Mouse (Mus musculus): ENCODE results near the gene Mfap1a. TPM values are rescaled to one million over a fixed set of nuclear protein-coding genes. Genes with fewer than 3 reads are reported as not detected.
"Not testable (repeated sequence)": the region's sequence is repeated elsewhere in the genome, so short reads cannot be mapped to it uniquely, and the experiment has no call there.

The Mfap1a gene
- 30.8 and 33.9 TPM in 2 replicates for polyA plus RNA-seq (2014; fragmentation: Nextera tagmentation; extraction: Ambion mirVana)

DNA sequence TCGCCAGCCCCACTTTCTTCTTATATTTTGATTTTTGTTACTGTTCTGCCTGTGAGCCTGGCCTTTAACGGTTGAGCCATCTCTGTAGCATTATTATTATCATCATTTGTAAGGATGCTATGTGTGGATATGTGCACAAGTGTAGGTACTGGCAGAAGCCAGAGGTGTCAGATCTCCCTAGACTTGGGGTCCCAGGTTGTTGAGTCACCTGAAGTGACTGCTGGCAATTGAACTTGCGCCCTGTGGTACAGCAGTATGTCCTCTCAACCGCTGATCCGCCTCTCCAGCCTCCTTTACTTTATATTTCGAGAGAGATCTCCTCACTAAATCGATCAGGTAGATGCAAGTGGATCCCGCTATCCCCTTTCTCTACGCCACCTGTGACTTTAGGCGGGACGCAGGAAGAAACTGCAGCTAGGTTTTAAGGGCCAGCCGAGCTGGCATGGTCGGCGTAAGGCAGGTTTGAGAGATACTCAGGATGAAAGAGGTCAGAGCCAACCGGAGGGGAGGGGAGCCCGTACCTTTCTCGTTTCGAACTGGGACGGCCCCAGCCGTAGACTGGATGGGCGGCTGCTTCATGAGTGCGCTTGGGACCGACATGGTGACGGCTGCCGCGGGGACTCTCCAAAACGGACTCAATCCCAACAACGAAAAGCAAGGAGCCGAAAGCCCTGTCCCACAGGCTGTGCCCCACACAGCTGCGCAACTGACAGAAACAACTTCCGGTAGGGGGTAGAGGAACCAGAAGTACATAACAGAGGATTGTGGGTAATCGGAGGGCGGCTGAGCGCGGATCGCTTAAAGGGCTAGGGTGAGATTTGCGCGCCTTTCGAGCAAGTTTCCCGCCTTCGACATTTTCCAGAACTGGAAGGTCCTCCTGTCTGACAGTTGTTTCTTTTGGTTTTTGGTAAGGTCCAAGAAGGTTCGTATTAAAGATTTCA is at the start of gene Mfap1a, which contains the start of gene Wdr76:
Gene Mfap1a (minus strand): TSS at position 724 of the 941 bp plus-strand sequence.
Gene Wdr76 (plus strand): TSS at position 782 of the 941 bp plus-strand sequence.
- WGBS = 5% methylated on average over 39 of the region's 42 CpGs
- DNase-seq (ENCODE audit: low spot score) = peak; percentile 88
- not testable (repeated sequence) for H3K36me3 ChIP-seq (ENCODE audit: control insufficient read depth, insufficient read depth, low read length); H3K9me3 ChIP-seq (ENCODE audit: control insufficient read depth, low read length); H3K4me1 ChIP-seq (ENCODE audit: control insufficient read depth, insufficient read depth, low read length); H3K27ac ChIP-seq (ENCODE audit: low read depth, low read length); H3K27me3 ChIP-seq (ENCODE audit: control insufficient read depth, insufficient read depth, low read length)
- Histone ChIP-seq H3K9ac (ENCODE audit: low read length) (peak within 1 kb of the TSS; percentile 59), H3K4me2 (ENCODE audit: low read depth) (peak within 1 kb of the TSS; percentile 54), H3K4me3 (ENCODE audit: low read depth, low read length) (peak within 1 kb of the TSS; percentile 57)
- ATAC-seq (ENCODE audit: insufficient read depth, low FRiP score, low TSS enrichment) = peak; percentile 84

DNA sequence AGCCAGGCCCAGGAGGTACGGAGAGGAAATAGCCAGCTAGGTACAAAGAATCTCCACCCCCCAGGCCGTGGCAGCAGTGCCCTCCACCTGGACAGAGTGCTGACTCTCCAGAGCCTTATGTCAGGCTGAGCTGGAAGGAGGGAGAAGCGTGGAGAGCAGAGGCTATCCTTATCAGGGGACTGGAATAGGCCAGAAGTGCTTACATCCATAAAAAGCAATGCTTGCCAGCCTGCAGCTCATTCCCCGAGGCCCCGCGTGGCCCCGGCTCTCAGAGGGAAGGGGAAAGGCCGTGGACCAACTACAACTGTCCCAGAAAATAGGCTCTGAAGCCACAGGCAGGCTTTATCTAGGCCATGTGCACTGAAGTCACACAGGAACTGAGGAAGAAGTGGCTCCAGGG is 44.8 kb upstream of the Mfap1a start:
- Histone ChIP-seq H3K4me1 (ENCODE audit: control insufficient read depth, insufficient read depth, low read length) (no peaks in the 10 kb centered on the region), H3K4me2 (ENCODE audit: low read depth) (no peak overlapping the region), H3K4me3 (ENCODE audit: low read depth, low read length) (no peak overlapping the region), H3K27me3 (ENCODE audit: control insufficient read depth, insufficient read depth, low read length) (no peaks in the 10 kb centered on the region), H3K27ac (ENCODE audit: low read depth, low read length) (no peak overlapping the region), H3K9me3 (ENCODE audit: control insufficient read depth, low read length) (no peaks in the 10 kb centered on the region), H3K9ac (ENCODE audit: low read length) (no peak overlapping the region), H3K36me3 (ENCODE audit: control insufficient read depth, insufficient read depth, low read length) (peaks cover 4% of the 10 kb centered on the region)
- WGBS = 87% methylated on average over 8 of the region's 8 CpGs
- DNase-seq (ENCODE audit: low spot score) = no peak
- no peak for ATAC-seq (ENCODE audit: insufficient read depth, low FRiP score, low TSS enrichment)

DNA sequence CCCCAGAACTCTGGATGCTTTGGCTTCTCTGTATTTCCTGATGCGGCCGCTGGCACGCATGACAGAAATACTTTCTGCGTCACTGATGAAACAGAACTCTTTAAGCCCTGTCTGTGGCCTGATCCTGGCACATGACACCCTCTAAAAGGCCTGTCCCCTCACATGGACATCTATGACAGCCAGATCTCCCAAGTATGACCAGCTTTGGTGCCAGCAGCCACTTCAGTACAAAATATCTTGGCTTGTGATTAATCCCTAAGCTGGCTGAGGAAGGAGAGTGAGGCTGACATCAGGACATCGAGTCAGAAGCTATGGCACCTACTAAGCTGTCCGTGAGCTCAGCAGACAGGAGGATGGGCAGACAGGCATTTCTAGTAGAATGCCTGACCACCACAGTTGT is 43.2 kb upstream of the Mfap1a start:
- no peaks in the 10 kb centered on the region for H3K9me3 ChIP-seq (ENCODE audit: control insufficient read depth, low read length)
- H3K36me3 ChIP-seq (ENCODE audit: control insufficient read depth, insufficient read depth, low read length) = peaks cover 4% of the 10 kb centered on the region
- ATAC-seq (ENCODE audit: insufficient read depth, low FRiP score, low TSS enrichment) = no peak
- no peak overlapping the region for H3K4me3 ChIP-seq (ENCODE audit: low read depth, low read length)
- H3K4me1 ChIP-seq (ENCODE audit: control insufficient read depth, insufficient read depth, low read length) = no peaks in the 10 kb centered on the region
- H3K9ac ChIP-seq (ENCODE audit: low read length) = no peak overlapping the region
- WGBS = 93% methylated on average over 6 of the region's 6 CpGs
- H3K4me2 ChIP-seq (ENCODE audit: low read depth) = no peak overlapping the region
- H3K27me3 ChIP-seq (ENCODE audit: control insufficient read depth, insufficient read depth, low read length) = no peaks in the 10 kb centered on the region
- DNase-seq (ENCODE audit: low spot score) = no peak
- no peak overlapping the region for H3K27ac ChIP-seq (ENCODE audit: low read depth, low read length)

DNA sequence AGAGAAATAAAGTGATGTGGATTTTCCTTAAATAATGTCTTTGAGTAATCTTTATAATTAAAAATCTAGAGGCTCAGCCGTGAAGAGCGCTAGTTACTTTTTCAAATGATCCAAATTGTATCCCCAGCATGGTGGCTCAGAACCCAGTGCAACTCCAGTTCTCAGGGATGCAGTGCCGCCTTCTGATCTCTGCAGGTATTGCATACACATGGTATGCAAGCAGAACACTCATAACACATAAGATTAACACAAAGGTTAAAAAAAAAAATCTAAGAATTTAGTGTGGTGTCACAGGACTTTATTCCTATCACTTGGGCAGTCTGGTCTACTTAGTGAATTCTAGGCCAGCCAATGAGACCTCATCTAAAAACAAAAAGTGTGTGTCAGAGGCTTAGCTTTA is 38.4 kb upstream of the Mfap1a start:
- Histone ChIP-seq H3K27ac (ENCODE audit: low read depth, low read length) (no peak overlapping the region), H3K4me3 (ENCODE audit: low read depth, low read length) (no peak overlapping the region), H3K27me3 (ENCODE audit: control insufficient read depth, insufficient read depth, low read length) (no peaks in the 10 kb centered on the region), H3K36me3 (ENCODE audit: control insufficient read depth, insufficient read depth, low read length) (peaks cover 10% of the 10 kb centered on the region), H3K9ac (ENCODE audit: low read length) (no peak overlapping the region), H3K9me3 (ENCODE audit: control insufficient read depth, low read length) (no peaks in the 10 kb centered on the region), H3K4me2 (ENCODE audit: low read depth) (no peak overlapping the region), H3K4me1 (ENCODE audit: control insufficient read depth, insufficient read depth, low read length) (no peaks in the 10 kb centered on the region)
- ATAC-seq (ENCODE audit: insufficient read depth, low FRiP score, low TSS enrichment) = no peak
- no peak for DNase-seq (ENCODE audit: low spot score)
- WGBS = 93% methylated on average over 3 of the region's 3 CpGs

DNA sequence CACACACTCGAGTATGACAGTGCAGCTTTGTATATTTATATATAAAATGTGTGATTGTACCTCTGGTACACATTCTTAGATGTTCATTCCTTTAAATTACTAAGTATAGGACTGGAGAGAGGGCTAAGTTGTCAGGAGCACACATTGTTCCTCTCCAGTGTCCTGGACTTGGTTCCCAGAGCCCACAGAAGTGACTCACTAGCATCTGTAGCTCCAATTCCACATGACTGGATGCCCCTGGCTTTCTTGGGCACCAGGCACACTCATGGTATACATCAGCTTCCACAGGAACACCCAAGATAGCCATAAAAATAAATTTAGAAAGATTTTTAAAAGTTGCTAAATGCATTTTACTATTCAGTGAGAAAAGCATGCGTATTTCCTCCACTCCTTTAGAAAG is 18.6 kb upstream of the Mfap1a start:
- 94% methylated on average over 2 of the region's 2 CpGs for WGBS
- Histone ChIP-seq H3K27me3 (ENCODE audit: control insufficient read depth, insufficient read depth, low read length) (no peaks in the 10 kb centered on the region), H3K27ac (ENCODE audit: low read depth, low read length) (no peak overlapping the region), H3K9ac (ENCODE audit: low read length) (no peak overlapping the region), H3K9me3 (ENCODE audit: control insufficient read depth, low read length) (no peaks in the 10 kb centered on the region), H3K4me2 (ENCODE audit: low read depth) (no peak overlapping the region), H3K4me3 (ENCODE audit: low read depth, low read length) (no peak overlapping the region), H3K36me3 (ENCODE audit: control insufficient read depth, insufficient read depth, low read length) (peaks cover 3% of the 10 kb centered on the region; the same call in 1 of the 2 replicates), H3K4me1 (ENCODE audit: control insufficient read depth, insufficient read depth, low read length) (no peaks in the 10 kb centered on the region)
- DNase-seq (ENCODE audit: low spot score) (no peak), ATAC-seq (ENCODE audit: insufficient read depth, low FRiP score, low TSS enrichment) (no peak)

DNA sequence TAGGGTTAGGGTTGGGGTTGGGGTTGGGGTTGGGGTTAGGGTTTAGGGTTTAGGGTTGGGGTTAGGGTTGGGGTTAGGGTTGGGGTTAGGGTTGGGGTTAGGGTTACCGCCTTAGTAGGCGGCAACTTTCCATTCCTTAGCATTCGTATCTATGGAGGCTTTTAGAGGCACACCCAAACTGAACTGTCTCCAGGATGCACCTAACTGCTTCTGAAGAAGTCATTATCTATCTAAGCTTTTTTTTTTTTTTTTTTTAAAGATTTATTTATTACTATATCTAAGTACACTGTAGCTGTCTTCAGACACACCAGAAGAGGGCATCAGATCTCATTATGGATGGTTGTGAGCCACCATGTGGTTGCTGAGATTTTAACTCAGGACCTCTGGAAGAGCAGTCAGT is 16.4 kb upstream of the Mfap1a start:
- not testable (repeated sequence) for H3K27ac ChIP-seq (ENCODE audit: low read depth, low read length); DNase-seq (ENCODE audit: low spot score); H3K9ac ChIP-seq (ENCODE audit: low read length); ATAC-seq (ENCODE audit: insufficient read depth, low FRiP score, low TSS enrichment); H3K4me3 ChIP-seq (ENCODE audit: low read depth, low read length); H3K27me3 ChIP-seq (ENCODE audit: control insufficient read depth, insufficient read depth, low read length); H3K9me3 ChIP-seq (ENCODE audit: control insufficient read depth, low read length); H3K36me3 ChIP-seq (ENCODE audit: control insufficient read depth, insufficient read depth, low read length); H3K4me1 ChIP-seq (ENCODE audit: control insufficient read depth, insufficient read depth, low read length); H3K4me2 ChIP-seq (ENCODE audit: low read depth)
- WGBS = 100% methylated on average over 3 of the region's 3 CpGs

DNA sequence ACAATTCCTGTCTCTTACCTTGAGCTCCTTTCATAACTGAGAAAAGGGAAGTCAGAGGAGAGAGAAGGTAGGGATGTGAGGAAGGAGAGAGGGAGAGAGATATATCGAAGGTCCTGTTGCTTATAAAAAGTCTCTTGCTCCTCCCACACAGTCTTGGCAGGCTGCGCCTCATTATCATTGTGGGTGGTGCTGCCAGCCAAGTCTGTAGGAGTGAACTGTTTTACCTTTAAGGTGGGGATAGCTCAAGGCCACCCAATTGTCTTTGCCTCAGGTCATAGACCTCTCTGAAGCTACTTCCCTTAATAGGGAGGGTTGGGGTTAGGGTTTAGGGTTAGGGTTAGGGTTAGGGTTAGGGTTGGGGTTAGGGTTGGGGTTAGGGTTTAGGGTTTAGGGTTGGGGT is 15.5 kb upstream of the Mfap1a start:
- Histone ChIP-seq H3K9me3 (ENCODE audit: control insufficient read depth, low read length) (no peaks in the 10 kb centered on the region), H3K27me3 (ENCODE audit: control insufficient read depth, insufficient read depth, low read length) (no peaks in the 10 kb centered on the region), H3K27ac (ENCODE audit: low read depth, low read length) (no peak overlapping the region), H3K9ac (ENCODE audit: low read length) (no peak overlapping the region), H3K4me2 (ENCODE audit: low read depth) (no peak overlapping the region), H3K36me3 (ENCODE audit: control insufficient read depth, insufficient read depth, low read length) (peaks cover 7% of the 10 kb centered on the region), H3K4me3 (ENCODE audit: low read depth, low read length) (no peak overlapping the region), H3K4me1 (ENCODE audit: control insufficient read depth, insufficient read depth, low read length) (no peaks in the 10 kb centered on the region)
- no peak for DNase-seq (ENCODE audit: low spot score)
- no peak for ATAC-seq (ENCODE audit: insufficient read depth, low FRiP score, low TSS enrichment)
- 98% methylated on average over 2 of the region's 2 CpGs for WGBS

DNA sequence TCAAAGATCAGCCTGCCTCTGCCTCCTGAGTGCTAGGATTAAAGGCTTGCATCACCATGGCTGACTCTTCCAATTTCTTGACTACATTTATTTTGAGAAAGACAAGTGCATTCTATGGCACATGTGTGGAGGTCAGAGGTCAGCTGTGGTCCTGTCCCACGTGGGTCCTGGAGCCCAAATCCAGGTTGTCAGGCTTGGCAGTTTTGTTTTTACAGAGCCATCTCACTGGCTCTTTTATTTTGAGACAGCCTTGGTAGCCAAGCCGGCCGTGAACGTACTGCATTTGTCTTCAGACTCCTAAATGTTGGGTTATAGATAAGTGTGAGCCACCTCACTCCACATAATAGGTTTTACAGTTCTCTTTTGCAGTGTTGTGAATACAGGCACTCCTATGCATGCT is 12.2 kb upstream of the Mfap1a start:
- not testable (repeated sequence) for H3K4me1 ChIP-seq (ENCODE audit: control insufficient read depth, insufficient read depth, low read length); H3K9me3 ChIP-seq (ENCODE audit: control insufficient read depth, low read length); H3K27ac ChIP-seq (ENCODE audit: low read depth, low read length); DNase-seq (ENCODE audit: low spot score); H3K4me2 ChIP-seq (ENCODE audit: low read depth); H3K4me3 ChIP-seq (ENCODE audit: low read depth, low read length); H3K27me3 ChIP-seq (ENCODE audit: control insufficient read depth, insufficient read depth, low read length); H3K9ac ChIP-seq (ENCODE audit: low read length); ATAC-seq (ENCODE audit: insufficient read depth, low FRiP score, low TSS enrichment)
- peaks cover 10% of the 10 kb centered on the region for H3K36me3 ChIP-seq (ENCODE audit: control insufficient read depth, insufficient read depth, low read length)
- 90% methylated on average over 4 of the region's 4 CpGs for WGBS

DNA sequence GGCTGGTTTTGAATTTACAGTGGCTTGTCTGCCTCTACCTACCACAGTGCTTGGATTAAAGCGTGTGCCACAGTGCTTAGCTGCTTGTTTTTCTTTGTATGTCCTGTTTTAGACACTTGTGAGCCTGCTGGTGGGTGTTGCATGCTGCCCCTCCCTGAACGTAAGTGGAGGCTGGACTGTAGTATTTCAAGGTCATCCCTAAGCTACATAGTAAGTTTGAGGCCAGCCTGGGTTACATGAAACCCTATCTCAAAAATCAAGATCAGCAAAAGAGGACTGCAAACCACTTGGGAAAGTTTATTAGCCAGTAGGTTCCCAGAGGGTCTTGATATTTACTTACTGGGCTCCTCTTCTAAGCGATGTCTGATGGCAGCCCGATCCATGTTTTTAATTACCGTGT is 11.6 kb upstream of the Mfap1a start:
- 94% methylated on average over 5 of the region's 5 CpGs for WGBS

More for the DNA sequence above, 11.6 kb upstream of the Mfap1a start:
- DNase-seq (ENCODE audit: low spot score) (no peak), ATAC-seq (ENCODE audit: insufficient read depth, low FRiP score, low TSS enrichment) (no peak)
- Histone ChIP-seq H3K27ac (ENCODE audit: low read depth, low read length) (no peak overlapping the region), H3K4me1 (ENCODE audit: control insufficient read depth, insufficient read depth, low read length) (no peaks in the 10 kb centered on the region), H3K9me3 (ENCODE audit: control insufficient read depth, low read length) (no peaks in the 10 kb centered on the region), H3K36me3 (ENCODE audit: control insufficient read depth, insufficient read depth, low read length) (peaks cover 10% of the 10 kb centered on the region), H3K27me3 (ENCODE audit: control insufficient read depth, insufficient read depth, low read length) (no peaks in the 10 kb centered on the region), H3K4me3 (ENCODE audit: low read depth, low read length) (no peak overlapping the region), H3K9ac (ENCODE audit: low read length) (no peak overlapping the region), H3K4me2 (ENCODE audit: low read depth) (no peak overlapping the region)
